Mouse (Mus musculus): ENCODE data around the gene Ivns1abp.
"Not testable (repeated sequence)": the region's sequence is repeated elsewhere in the genome, so short reads cannot be mapped to it uniquely, and the experiment has no call there.

Gene Ivns1abp

GRCm38 (mm10) chr1:151341321-151342044, 2.8 kb upstream of the Ivns1abp start:
- no peak for DNase-seq (ENCODE audit: low spot score in 2 of 2)

GRCm38 (mm10) chr1:151342311-151342710, 2.0 kb upstream of the Ivns1abp start:
- DNase-seq (ENCODE audit: low spot score in 2 of 2) = no peak

- no peak for DNase-seq (ENCODE audit: low spot score in 2 of 2)
These were observed 1.3 kb upstream of the Ivns1abp start for GRCm38 (mm10) chr1:151342968-151343367.

- no peak for DNase-seq (ENCODE audit: low spot score in 2 of 2)
These were observed 550 bp upstream of the Ivns1abp start for GRCm38 (mm10) chr1:151343571-151344282.

- DNase-seq (ENCODE audit: low spot score in 2 of 2) = peak; percentile 96 to 98
These were observed 1.0 kb downstream of the Ivns1abp start for GRCm38 (mm10) chr1:151345109-151345862.

- no peak for DNase-seq (ENCODE audit: low spot score in 2 of 2)
These were observed 1.6 kb downstream of the Ivns1abp start for GRCm38 (mm10) chr1:151345863-151346195.

GRCm38 (mm10) chr1:151346681-151347127, 2.4 kb downstream of the Ivns1abp start:
- no peak for DNase-seq (ENCODE audit: low spot score in 2 of 2)

GRCm38 (mm10) chr1:151348293-151348692, 4.0 kb downstream of the Ivns1abp start:
- not testable (repeated sequence) for DNase-seq (ENCODE audit: low spot score in 2 of 2)

GRCm38 (mm10) chr1:151352911-151353310, 8.6 kb downstream of the Ivns1abp start:
- no peak for DNase-seq (ENCODE audit: low spot score in 2 of 2)

GRCm38 (mm10) chr1:151355994-151356393, 11.7 kb downstream of the Ivns1abp start:
- no peak for DNase-seq (ENCODE audit: low spot score in 2 of 2)

- DNase-seq (ENCODE audit: low spot score in 2 of 2) = no peak
These were observed 15.1 kb downstream of the Ivns1abp start for GRCm38 (mm10) chr1:151359374-151359773.

- DNase-seq (ENCODE audit: low spot score in 2 of 2) = no peak
These were observed 22.8 kb downstream of the Ivns1abp start for GRCm38 (mm10) chr1:151366944-151367605.

- DNase-seq (ENCODE audit: low spot score in 2 of 2) = no peak
These were observed 23.5 kb downstream of the Ivns1abp start for GRCm38 (mm10) chr1:151367721-151368324.

GRCm38 (mm10) chr1:151368444-151368843, 24.2 kb downstream of the Ivns1abp start:
- DNase-seq (ENCODE audit: low spot score in 2 of 2) = no peak

- no peak for DNase-seq (ENCODE audit: low spot score in 2 of 2)
These were observed 26.3 kb downstream of the Ivns1abp start for GRCm38 (mm10) chr1:151370573-151370972.

GRCm38 (mm10) chr1:151371543-151371942, 27.3 kb downstream of the Ivns1abp start:
- DNase-seq (ENCODE audit: low spot score in 2 of 2) = no peak

GRCm38 (mm10) chr1:151372823-151373222, 28.5 kb downstream of the Ivns1abp start:
- DNase-seq (ENCODE audit: low spot score in 2 of 2) = no peak

- DNase-seq (ENCODE audit: low spot score in 2 of 2) = no peak
These were observed 33.1 kb downstream of the Ivns1abp start for GRCm38 (mm10) chr1:151377353-151377752.

- DNase-seq (ENCODE audit: low spot score in 2 of 2) = no peak
These were observed 45.8 kb downstream of the Ivns1abp start for GRCm38 (mm10) chr1:151390029-151390428.

GRCm38 (mm10) chr1:151409827-151410226, 65.5 kb downstream of the Ivns1abp start:
- DNase-seq (ENCODE audit: low spot score in 2 of 2) = no peak
